Mouse (Mus musculus): Measurements from ENCODE around the gene Snapc2. TPM values are rescaled to one million over a fixed set of nuclear protein-coding genes. Genes with fewer than 3 reads are reported as not detected.

Gene Snapc2
- 56.1 and 65.7 TPM in 2 replicates for polyA plus RNA-seq (2015; fragmentation: Nextera tagmentation; extraction: Ambion mirVana)

GRCm38 (mm10) chr8:4252934-4253841 is at the start of gene Snapc2:
Gene Snapc2, plus strand, starts transcription at chr8:4253080.
- peak within 1 kb of the TSS; percentile 89 for H3K9ac ChIP-seq
- peak within 1 kb of the TSS; percentile 76 for H3K4me2 ChIP-seq
- peak; percentile 87 for ATAC-seq (ENCODE audit: insufficient number of reproducible peaks, insufficient read depth, low FRiP score, low TSS enrichment, low read depth)
- peak within 1 kb of the TSS; percentile 95 for H3K27ac ChIP-seq
- no peaks in the 10 kb centered on the region for H3K9me3 ChIP-seq
- peak within 1 kb of the TSS; percentile 79 for H3K4me3 ChIP-seq
- no peaks in the 10 kb centered on the region; the same call in 1 of the 2 replicates for H3K27me3 ChIP-seq
- H3K4me1 ChIP-seq, result peaks cover 52% of the 10 kb centered on the region
- H3K36me3 ChIP-seq, result peaks cover 53% of the 10 kb centered on the region
- under 1% methylated on average over 69 of the region's 69 CpGs for WGBS

GRCm38 (mm10) chr8:4205246-4206123 is 47.4 kb upstream of the Snapc2 start:
- no peak overlapping the region for H3K27ac ChIP-seq
- 19% methylated on average over 38 of the region's 38 CpGs for WGBS

GRCm38 (mm10) chr8:4206182-4207015 is 46.5 kb upstream of the Snapc2 start:
- peaks cover 70% of the 10 kb centered on the region for H3K36me3 ChIP-seq
- H3K4me1 ChIP-seq, result peaks cover 12% of the 10 kb centered on the region
- peak overlapping the region; percentile 6; the same call in 1 of the 2 replicates for H3K4me3 ChIP-seq
- H3K9ac ChIP-seq, result peak overlapping the region; percentile 51; the same call in 1 of the 2 replicates
- ATAC-seq (ENCODE audit: insufficient number of reproducible peaks, insufficient read depth, low FRiP score, low TSS enrichment, low read depth), result no peak
- H3K9me3 ChIP-seq, result 0 out of 2 replicates have a peak, but pooled peaks cover 5% of the 10 kb centered on the region
- H3K27ac ChIP-seq, result no peak overlapping the region
- 17% methylated on average over 44 of the region's 44 CpGs for WGBS
- peak overlapping the region; percentile 36 for H3K4me2 ChIP-seq
- H3K27me3 ChIP-seq, result peaks cover 44% of the 10 kb centered on the region

More at GRCm38 (mm10) chr8:4205246-4206123, 47.4 kb upstream of the Snapc2 start:
- Histone ChIP-seq H3K27me3 (peaks cover 44% of the 10 kb centered on the region), H3K4me2 (peak overlapping the region; percentile 36), H3K9ac (0 out of 2 replicates have a peak overlapping the region, but pooled peaks have one; percentile 51), H3K4me3 (no peak overlapping the region), H3K9me3 (0 out of 2 replicates have a peak, but pooled peaks cover 5% of the 10 kb centered on the region), H3K4me1 (peaks cover 12% of the 10 kb centered on the region), H3K36me3 (peaks cover 74% of the 10 kb centered on the region)
- ATAC-seq (ENCODE audit: insufficient number of reproducible peaks, insufficient read depth, low FRiP score, low TSS enrichment, low read depth), result 0 out of 2 replicates have a peak, but pooled peaks have one; percentile 15

GRCm38 (mm10) chr8:4207016-4207350 is 45.9 kb upstream of the Snapc2 start:
- Histone ChIP-seq H3K9me3 (0 out of 2 replicates have a peak, but pooled peaks cover 5% of the 10 kb centered on the region), H3K27ac (no peak overlapping the region), H3K9ac (peak overlapping the region; percentile 51; the same call in 1 of the 2 replicates), H3K4me2 (no peak overlapping the region), H3K4me3 (0 out of 2 replicates have a peak overlapping the region, but pooled peaks have one; percentile 6), H3K27me3 (peaks cover 44% of the 10 kb centered on the region), H3K4me1 (peaks cover 12% of the 10 kb centered on the region), H3K36me3 (peaks cover 69% of the 10 kb centered on the region)
- WGBS, result 64% methylated on average over 2 of the region's 2 CpGs
- ATAC-seq (ENCODE audit: insufficient number of reproducible peaks, insufficient read depth, low FRiP score, low TSS enrichment, low read depth), result no peak

- Histone ChIP-seq H3K27me3 (peaks cover 40% of the 10 kb centered on the region), H3K4me1 (peaks cover 31% of the 10 kb centered on the region)
- 83% methylated on average over 6 of the region's 6 CpGs for WGBS
These were observed 41.8 kb upstream of the Snapc2 start for GRCm38 (mm10) chr8:4211097-4211496.

GRCm38 (mm10) chr8:4212809-4213209 is 40.1 kb upstream of the Snapc2 start:
- peak overlapping the region; percentile 70 for H3K9ac ChIP-seq
- ATAC-seq (ENCODE audit: insufficient number of reproducible peaks, insufficient read depth, low FRiP score, low TSS enrichment, low read depth), result peak; percentile 17; the same call in 1 of the 2 replicates
- H3K27ac ChIP-seq, result no peak overlapping the region
- H3K4me3 ChIP-seq, result peak overlapping the region; percentile 48
- H3K9me3 ChIP-seq, result 0 out of 2 replicates have a peak, but pooled peaks cover 5% of the 10 kb centered on the region
- H3K4me2 ChIP-seq, result peak overlapping the region; percentile 91
- H3K4me1 ChIP-seq, result peaks cover 34% of the 10 kb centered on the region
- H3K36me3 ChIP-seq, result peaks cover 17% of the 10 kb centered on the region
- peaks cover 41% of the 10 kb centered on the region for H3K27me3 ChIP-seq
- WGBS, result 1% methylated on average over 25 of the region's 25 CpGs

More at GRCm38 (mm10) chr8:4211097-4211496, 41.8 kb upstream of the Snapc2 start:
- ATAC-seq (ENCODE audit: insufficient number of reproducible peaks, insufficient read depth, low FRiP score, low TSS enrichment, low read depth), result no peak
- Histone ChIP-seq H3K4me3 (no peak overlapping the region), H3K9ac (no peak overlapping the region), H3K27ac (no peak overlapping the region), H3K4me2 (no peak overlapping the region), H3K9me3 (0 out of 2 replicates have a peak, but pooled peaks cover 5% of the 10 kb centered on the region), H3K36me3 (peaks cover 29% of the 10 kb centered on the region)

GRCm38 (mm10) chr8:4213210-4214005 is 39.5 kb upstream of the Snapc2 start:
- peaks cover 47% of the 10 kb centered on the region for H3K27me3 ChIP-seq
- 3% methylated on average over 18 of the region's 18 CpGs for WGBS
- peak; percentile 72 for ATAC-seq (ENCODE audit: insufficient number of reproducible peaks, insufficient read depth, low FRiP score, low TSS enrichment, low read depth)

GRCm38 (mm10) chr8:4214006-4214980 is 38.6 kb upstream of the Snapc2 start:
- peaks cover 13% of the 10 kb centered on the region for H3K36me3 ChIP-seq
- ATAC-seq (ENCODE audit: insufficient number of reproducible peaks, insufficient read depth, low FRiP score, low TSS enrichment, low read depth), result peak; percentile 52
- 11% methylated on average over 33 of the region's 33 CpGs for WGBS
- peak overlapping the region; percentile 70 for H3K9ac ChIP-seq
- peaks cover 34% of the 10 kb centered on the region for H3K4me1 ChIP-seq
- peak overlapping the region; percentile 48 for H3K4me3 ChIP-seq
- H3K27ac ChIP-seq, result no peak overlapping the region
- 0 out of 2 replicates have a peak, but pooled peaks cover 4% of the 10 kb centered on the region for H3K9me3 ChIP-seq
- peak overlapping the region; percentile 91 for H3K4me2 ChIP-seq
- H3K27me3 ChIP-seq, result peaks cover 52% of the 10 kb centered on the region

More at GRCm38 (mm10) chr8:4213210-4214005, 39.5 kb upstream of the Snapc2 start:
- Histone ChIP-seq H3K4me2 (peak overlapping the region; percentile 91), H3K9ac (peak overlapping the region; percentile 70), H3K4me3 (peak overlapping the region; percentile 48), H3K9me3 (0 out of 2 replicates have a peak, but pooled peaks cover 5% of the 10 kb centered on the region), H3K36me3 (peaks cover 17% of the 10 kb centered on the region), H3K4me1 (peaks cover 34% of the 10 kb centered on the region), H3K27ac (no peak overlapping the region)

GRCm38 (mm10) chr8:4216296-4216695 is 36.6 kb upstream of the Snapc2 start:
- H3K9me3 ChIP-seq, result no peaks in the 10 kb centered on the region
- no peaks in the 10 kb centered on the region for H3K36me3 ChIP-seq
- no peak overlapping the region for H3K27ac ChIP-seq
- H3K9ac ChIP-seq, result peak overlapping the region; percentile 63
- 8% methylated on average over 18 of the region's 18 CpGs for WGBS
- peak overlapping the region; percentile 48 for H3K4me3 ChIP-seq
- ATAC-seq (ENCODE audit: insufficient number of reproducible peaks, insufficient read depth, low FRiP score, low TSS enrichment, low read depth), result no peak
- peaks cover 34% of the 10 kb centered on the region for H3K4me1 ChIP-seq
- H3K27me3 ChIP-seq, result peaks cover 56% of the 10 kb centered on the region
- H3K4me2 ChIP-seq, result peak overlapping the region; percentile 85
